Mouse (Mus musculus) urinary bladder, postnatal 4 days (tissue): Measurements from ENCODE around the gene Xpc.
"Not testable (repeated sequence)": the region's sequence is repeated elsewhere in the genome, so short reads cannot be mapped to it uniquely, and the experiment has no call there.

ENCODE experiments used
- DNase-seq, 2 experiments: peaks; one replicate each; pipeline ENCODE4 v3.0.0; 2021 to 2022; ENCODE audit warnings: low spot score in 2 of 2

The Xpc gene

GRCm38 (mm10) chr6:91472868-91473804, 42.6 kb downstream of the Xpc start, which contains the start of the genes Chchd4 and Tmem43:
TSS of gene Chchd4 (minus strand) at chr6:91473546.
TSS of gene Tmem43 (plus strand) at chr6:91473703.
- peak; percentile 97 to 98 for DNase-seq

GRCm38 (mm10) chr6:91472319-91472718, 43.4 kb downstream of the Xpc start:
- no peak for DNase-seq

- not testable (repeated sequence) for DNase-seq
These were observed 44.3 kb downstream of the Xpc start for GRCm38 (mm10) chr6:91471427-91471826.

- DNase-seq = no peak
These were observed 45.0 kb downstream of the Xpc start for GRCm38 (mm10) chr6:91470712-91471111.

- DNase-seq = no peak
These were observed 48.6 kb downstream of the Xpc start for GRCm38 (mm10) chr6:91467106-91467505.

GRCm38 (mm10) chr6:91465756-91466155, 49.9 kb downstream of the Xpc start:
- DNase-seq = no peak

GRCm38 (mm10) chr6:91459471-91459870, 56.2 kb downstream of the Xpc start:
- DNase-seq = no peak

GRCm38 (mm10) chr6:91454546-91454945, 61.1 kb downstream of the Xpc start:
- DNase-seq = no peak

- DNase-seq = no peak
These were observed 63.6 kb downstream of the Xpc start for GRCm38 (mm10) chr6:91452056-91452455.

GRCm38 (mm10) chr6:91449472-91450225, 66.0 kb downstream of the Xpc start:
- no peak for DNase-seq

GRCm38 (mm10) chr6:91445316-91445715, 70.4 kb downstream of the Xpc start:
- DNase-seq = no peak

- DNase-seq = no peak
These were observed 74.5 kb downstream of the Xpc start for GRCm38 (mm10) chr6:91441145-91441662.

- DNase-seq = peak; percentile 90 to 96
These were observed 75.1 kb downstream of the Xpc start for GRCm38 (mm10) chr6:91440474-91441144.
